Mouse (Mus musculus) olfactory bulb, adult 2 months (tissue): ENCODE measurements around the gene Ifnab. TPM values are rescaled to one million over a fixed set of nuclear protein-coding genes. Genes with fewer than 3 reads are reported as not detected.
A peak's percentile ranks its signal among the peaks of the same experiment; 100 is the strongest.

ENCODE experiments used
- H3K27ac ChIP-seq: fragments of 200-500 bp; 2 replicates; pipeline ENCODE4 v1.5.1; 2012; ENCODE audit warnings: low read depth, low read length; ENCODE audit not compliant: insufficient read depth
- H3K4me1 ChIP-seq: fragments of 200-500 bp; 2 replicates; pipeline ENCODE4 v1.6.1; 2012; ENCODE audit warnings: low read length; ENCODE audit not compliant: control insufficient read depth, insufficient read depth
- H3K4me3 ChIP-seq: fragments of 200-500 bp; 2 replicates; pipeline ENCODE4 v1.5.1; 2012; ENCODE audit warnings: mild to moderate bottlenecking, low read depth, low read length, moderate library complexity; ENCODE audit not compliant: insufficient read depth
- CTCF ChIP-seq: fragments of 200-500 bp; IDR thresholded peaks from 2 replicates; pipeline ENCODE4 v1.5.1; 2012; ENCODE audit warnings: low read depth, mild to moderate bottlenecking, low read length, moderate library complexity; ENCODE audit not compliant: insufficient read depth
- POLR2A ChIP-seq: fragments of 200-500 bp; IDR thresholded peaks from 2 replicates; pipeline ENCODE4 v1.6.1; 2012; ENCODE audit warnings: mild to moderate bottlenecking, low read depth, low read length, moderate library complexity; ENCODE audit not compliant: insufficient read depth
- WGBS: fragments of 180-500 bp; shearing (Covaris S2); methylation state at CpG from one replicate; pipeline ENCODE4 v1.1.7; 2018; 5-methylcytosine and 5-hydroxymethylcytosine counted together
- polyA plus RNA-seq: library from polyadenylated mRNA; stranded (reverse); fragments of >200 nt; gene quantifications from 2 replicates; pipeline ENCODE4 v1.2.4, GENCODE M21; 2012; ENCODE audit warnings: low replicate concordance; ENCODE audit not compliant: missing spikeins, insufficient read depth, insufficient read length

The Ifnab gene
- polyA plus RNA-seq, 1 experiment = not detected

DNA sequence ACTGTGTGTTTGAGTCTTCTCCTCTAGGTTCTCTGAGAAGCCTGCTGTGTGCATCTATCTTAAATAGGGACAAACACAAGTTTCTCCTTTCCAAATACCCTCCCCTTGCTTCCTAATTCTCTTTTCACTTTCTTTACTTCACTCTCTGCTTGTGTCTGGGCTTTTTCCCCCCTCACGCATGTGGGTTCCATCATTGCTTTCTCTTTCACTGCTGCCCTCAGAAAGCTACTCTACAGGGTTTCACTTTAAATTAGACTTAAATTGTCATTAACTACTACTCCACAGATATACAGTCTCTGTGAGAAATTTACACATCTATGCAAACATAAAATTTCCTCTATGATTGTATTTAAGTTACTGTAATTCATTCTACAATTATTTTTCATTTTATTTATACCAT lies 7.3 kb downstream of the Ifnab start, which contains the start of gene Ifna2:
Gene Ifna2, minus strand, starts transcription at position 101 of the 400 bp plus-strand sequence.
- Histone ChIP-seq H3K4me3 (no peak within 1 kb of the TSS), H3K27ac (no peak within 1 kb of the TSS), H3K4me1 (no peaks in the 10 kb centered on the region)
- WGBS = 89% methylated on average over 1 of the region's 1 CpGs
- TF ChIP-seq CTCF = no peak
- TF ChIP-seq POLR2A = no peak

DNA sequence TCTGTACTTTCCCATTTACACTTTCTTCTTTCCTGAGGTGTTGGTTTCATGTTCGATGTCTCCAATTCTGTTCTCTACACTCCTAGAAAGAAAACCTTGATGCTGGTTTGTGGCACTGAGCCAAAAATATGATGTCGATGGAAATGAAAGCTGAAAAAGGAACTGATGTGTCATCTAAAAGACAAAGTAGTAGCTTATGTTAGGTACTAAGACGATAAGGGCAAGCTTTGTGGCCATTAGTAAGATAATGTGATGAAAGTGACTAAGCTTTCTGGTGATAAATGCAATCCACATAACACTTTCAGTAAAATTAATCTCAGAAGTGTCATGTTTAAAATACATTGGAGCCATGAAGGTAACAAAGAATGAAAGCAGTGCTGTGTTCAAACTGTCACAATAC lies 9.8 kb downstream of the Ifnab start:
- TF ChIP-seq CTCF (no peak), POLR2A (no peak)

DNA sequence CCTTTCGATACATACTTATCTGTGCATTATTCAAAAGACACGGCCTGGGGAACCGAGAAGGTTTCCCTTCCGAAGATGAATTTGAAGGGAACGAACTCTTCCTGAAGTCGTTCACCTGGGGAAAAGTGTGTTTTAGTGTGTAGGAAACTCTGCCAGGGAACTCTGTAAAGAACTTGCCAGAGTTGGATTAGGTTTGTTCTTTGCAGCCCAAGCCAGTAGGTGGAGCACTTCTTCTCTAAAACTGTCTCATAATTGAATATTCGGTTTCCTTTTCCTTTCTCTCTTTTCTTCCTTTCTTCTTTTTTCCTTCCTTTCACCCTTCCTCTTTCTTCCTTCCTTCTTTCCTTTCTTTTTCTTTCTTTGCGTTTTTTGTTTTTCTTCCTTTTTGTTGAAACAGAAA lies 10.8 kb downstream of the Ifnab start:
- no peaks in the 10 kb centered on the region for H3K4me1 ChIP-seq
- H3K27ac ChIP-seq = no peak overlapping the region
- 46% methylated on average over 8 of the region's 8 CpGs for WGBS

More for the DNA sequence above, 9.8 kb downstream of the Ifnab start:
- Histone ChIP-seq H3K27ac (no peak overlapping the region), H3K4me1 (no peaks in the 10 kb centered on the region), H3K4me3 (no peak overlapping the region)
- WGBS = 74% methylated on average over 3 of the region's 3 CpGs

DNA sequence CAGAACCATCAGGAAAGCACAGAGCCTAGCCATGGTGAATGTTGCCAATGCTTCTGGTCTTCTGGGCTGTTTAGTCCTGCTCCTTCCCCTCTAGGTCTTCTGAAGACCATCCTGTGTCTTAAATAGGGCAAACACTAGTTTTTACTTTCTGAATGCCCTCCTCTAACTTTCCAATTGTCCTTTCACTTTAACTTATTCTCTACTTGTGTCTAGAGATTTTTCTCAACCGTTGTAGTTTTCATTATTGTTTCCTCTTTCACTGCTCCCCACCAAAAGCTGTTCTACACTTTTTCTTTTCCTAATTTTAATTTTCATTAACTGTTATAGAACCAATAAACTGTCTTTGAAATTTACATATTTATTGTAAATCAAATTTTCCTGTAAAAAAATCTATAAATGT lies 14.3 kb downstream of the Ifnab start, which contains the start of gene Ifna16:
Gene Ifna16, minus strand, starts transcription at position 101 of the 400 bp plus-strand sequence.
- no peaks in the 10 kb centered on the region for H3K4me1 ChIP-seq
- 76% methylated on average over 1 of the region's 1 CpGs for WGBS
- H3K4me3 ChIP-seq = no peak within 1 kb of the TSS
- H3K27ac ChIP-seq = no peak within 1 kb of the TSS
- no peak for TF ChIP-seq CTCF
- TF ChIP-seq POLR2A = no peak

More for the DNA sequence above, 10.8 kb downstream of the Ifnab start:
- no peak for TF ChIP-seq CTCF
- no peak for TF ChIP-seq POLR2A
- H3K4me3 ChIP-seq = no peak overlapping the region

DNA sequence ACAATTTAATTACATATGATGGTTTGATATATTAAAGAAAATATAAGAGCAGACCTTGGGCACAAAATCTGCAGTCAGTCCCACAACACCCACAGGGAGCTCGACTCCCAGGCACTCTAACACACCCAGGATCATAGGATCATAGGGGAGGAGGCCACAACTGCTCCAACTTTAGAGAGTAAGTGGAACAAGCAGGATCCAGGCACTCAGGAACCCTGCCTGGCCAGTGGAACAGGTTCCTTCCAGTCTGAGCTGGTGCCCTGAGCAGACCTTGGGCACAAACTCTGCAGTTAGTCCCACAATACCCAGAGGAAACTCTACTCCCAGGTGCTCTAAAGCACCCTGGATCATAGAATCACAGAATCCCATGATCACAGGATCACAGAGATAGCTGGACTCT lies 35.7 kb downstream of the Ifnab start:
- Histone ChIP-seq H3K4me3 (no peak overlapping the region), H3K27ac (no peak overlapping the region), H3K4me1 (no peaks in the 10 kb centered on the region)
- WGBS = 59% methylated on average over 1 of the region's 1 CpGs
- TF ChIP-seq POLR2A = no peak
- no peak for TF ChIP-seq CTCF

DNA sequence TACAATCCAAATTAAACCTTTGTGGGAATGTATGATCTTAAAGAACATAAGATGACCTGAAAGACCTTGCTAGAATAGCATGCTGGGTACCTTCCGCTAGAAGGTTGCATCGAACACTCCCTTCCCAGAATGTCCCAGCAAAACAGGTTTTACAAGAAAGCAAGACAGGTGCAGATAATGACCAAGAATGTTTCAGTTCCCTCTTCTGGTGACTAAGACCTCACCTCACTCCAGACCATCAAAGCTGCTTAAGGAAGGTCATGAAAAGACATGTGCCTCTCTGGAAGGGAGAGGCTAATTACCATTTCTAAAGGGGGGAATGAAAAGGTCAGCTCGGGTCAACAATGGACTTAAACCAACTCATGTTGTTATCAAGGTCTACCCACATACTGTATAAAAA lies 37.5 kb downstream of the Ifnab start:
- TF ChIP-seq CTCF = no peak
- TF ChIP-seq POLR2A = no peak
- no peak overlapping the region for H3K27ac ChIP-seq
- no peak overlapping the region for H3K4me3 ChIP-seq
- 69% methylated on average over 3 of the region's 3 CpGs for WGBS
- H3K4me1 ChIP-seq = no peaks in the 10 kb centered on the region

DNA sequence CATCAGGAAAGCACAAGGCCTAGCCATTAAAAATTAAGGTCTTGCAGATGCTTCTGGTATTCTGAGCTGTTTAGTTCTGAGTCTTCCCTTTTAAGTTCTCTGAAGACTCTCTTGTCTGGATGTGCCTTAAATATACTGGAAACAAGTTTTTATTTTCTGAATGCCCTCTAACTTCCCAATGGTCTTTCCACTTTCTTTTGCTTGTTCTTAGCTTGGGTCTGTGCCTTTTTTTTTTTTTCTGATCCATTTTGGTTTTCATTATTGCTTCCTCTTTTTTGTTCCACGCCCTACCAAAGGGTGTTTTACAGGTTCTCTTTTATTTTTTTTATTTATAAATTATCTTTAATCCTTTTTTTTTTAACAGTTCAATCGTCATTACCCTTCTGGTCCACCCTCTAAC lies 46.8 kb downstream of the Ifnab start, which contains the start of gene Ifna13:
Gene Ifna13, minus strand, starts transcription at position 101 of the 400 bp plus-strand sequence.
- WGBS = 53% methylated on average over 2 of the region's 2 CpGs
- no peak within 1 kb of the TSS for H3K27ac ChIP-seq
- no peak within 1 kb of the TSS for H3K4me3 ChIP-seq
- TF ChIP-seq POLR2A (no peak), CTCF (no peak)
- no peaks in the 10 kb centered on the region for H3K4me1 ChIP-seq

DNA sequence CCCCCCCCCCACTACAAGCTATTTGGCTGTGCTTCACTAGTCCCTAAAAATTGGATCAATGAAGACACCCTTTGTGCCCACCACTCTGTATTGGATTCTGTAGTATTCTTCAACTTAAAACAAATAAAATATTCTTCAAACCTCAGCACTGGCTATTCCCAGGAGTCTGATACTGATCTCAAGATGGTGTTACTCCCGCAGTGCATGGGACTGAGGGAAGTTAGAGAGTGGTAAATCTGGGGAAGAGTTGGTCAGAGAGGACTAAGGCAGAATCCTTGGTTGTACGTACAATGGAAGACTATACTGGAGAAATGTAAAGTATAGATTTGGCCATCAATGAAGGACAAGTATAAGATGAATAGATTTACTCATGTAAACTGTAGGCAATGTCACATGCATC lies 48.6 kb downstream of the Ifnab start:
- TF ChIP-seq CTCF (no peak), POLR2A (no peak)
- Histone ChIP-seq H3K27ac (no peak overlapping the region), H3K4me3 (no peak overlapping the region), H3K4me1 (no peaks in the 10 kb centered on the region)
- WGBS = 27% methylated on average over 2 of the region's 2 CpGs

DNA sequence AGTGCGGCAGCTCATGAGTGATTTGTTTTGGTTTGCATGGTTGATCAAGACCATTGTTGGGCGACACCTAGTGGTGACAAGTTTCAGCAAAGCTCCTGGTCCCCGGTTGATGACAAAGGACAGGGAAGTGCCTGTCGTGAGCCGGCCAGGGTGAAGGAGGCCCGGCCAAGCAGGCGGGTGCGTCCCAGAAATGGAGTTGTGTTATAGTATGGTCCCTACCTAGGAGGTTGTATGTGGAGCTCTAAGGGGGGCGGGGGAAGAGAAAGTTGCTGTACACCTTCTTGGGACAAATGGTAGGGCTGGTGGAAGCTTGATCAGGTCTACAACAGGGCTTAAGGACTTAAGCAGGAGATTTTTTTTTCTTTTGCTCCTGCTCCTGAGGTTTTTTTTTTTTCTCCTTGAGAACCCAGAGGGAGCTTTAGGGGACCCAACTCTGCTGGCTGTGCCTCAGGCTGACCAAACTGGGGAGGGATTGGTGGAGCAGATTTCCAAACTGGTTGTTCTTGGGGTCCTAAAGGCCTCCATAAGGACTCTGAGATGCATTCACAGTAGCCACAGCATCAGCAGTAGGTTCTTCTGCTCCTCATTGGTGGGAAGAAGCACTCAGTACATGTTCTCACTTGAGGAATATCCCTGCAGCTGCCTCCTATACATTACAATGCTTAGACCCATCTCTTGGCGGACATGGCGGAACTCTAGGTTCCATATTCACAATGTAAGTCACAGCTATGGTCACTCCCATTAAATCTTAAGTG lies 49.9 kb downstream of the Ifnab start:
- no peaks in the 10 kb centered on the region for H3K4me1 ChIP-seq
- H3K27ac ChIP-seq = no peak overlapping the region
- peak overlapping the region; percentile 46 for H3K4me3 ChIP-seq
- 7% methylated on average over 11 of the region's 11 CpGs for WGBS
- TF ChIP-seq CTCF (peak; percentile 96), POLR2A (no peak)

DNA sequence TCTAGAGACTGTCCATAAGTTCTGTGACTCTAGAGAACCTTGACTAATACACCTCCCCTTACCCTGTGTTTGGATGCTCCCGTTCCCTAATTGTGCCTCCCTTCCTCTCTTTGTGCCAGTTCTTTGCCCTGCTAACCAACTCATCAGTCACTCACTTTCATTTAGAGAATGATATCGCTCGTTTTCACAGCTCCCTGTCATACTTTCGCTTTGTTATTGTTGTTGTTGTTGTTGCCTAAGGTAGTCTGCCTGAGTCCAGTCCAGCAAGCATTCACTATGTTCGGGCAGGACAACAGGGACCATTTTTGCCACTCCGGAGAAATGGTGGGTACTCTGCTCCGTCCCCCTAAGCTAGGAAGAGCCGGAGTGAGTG lies 50.5 kb downstream of the Ifnab start:
- Histone ChIP-seq H3K4me3 (peak overlapping the region; percentile 46), H3K27ac (no peak overlapping the region), H3K4me1 (no peaks in the 10 kb centered on the region)
- TF ChIP-seq POLR2A = no peak
- TF ChIP-seq CTCF = no peak
- WGBS = 38% methylated on average over 8 of the region's 8 CpGs

Other genes with a start within 250 kb of the Ifnab start
- gene Ifnb1, start 168.6 kb downstream of the Ifnab start, polyA plus RNA-seq = not detected in 2 replicates
- not detected in 2 replicates for gene Ifna15, start 133.1 kb downstream of the Ifnab start, polyA plus RNA-seq
- gene Ifna14, start 119.6 kb downstream of the Ifnab start, polyA plus RNA-seq = not detected in 2 replicates
- not detected in 2 replicates for gene Ifna9, start 99.0 kb downstream of the Ifnab start, polyA plus RNA-seq
- gene Ifna12, start 88.0 kb downstream of the Ifnab start, polyA plus RNA-seq = not detected in 2 replicates
- gene C87499, start 56.9 kb downstream of the Ifnab start, polyA plus RNA-seq = not detected in 2 replicates
- gene Ifna13, start 46.9 kb downstream of the Ifnab start, polyA plus RNA-seq = not detected in 2 replicates
- not detected in 2 replicates for gene Ifna16, start 14.4 kb downstream of the Ifnab start, polyA plus RNA-seq
- not detected in 2 replicates for gene Ifna2, start 7.4 kb downstream of the Ifnab start, polyA plus RNA-seq
- not detected in 2 replicates for gene Gm26566, start 30.4 kb upstream of the Ifnab start, polyA plus RNA-seq
- gene Klhl9, start 31.1 kb upstream of the Ifnab start, polyA plus RNA-seq = not detected in 2 replicates
- not detected in 2 replicates for gene Gm13271, start 63.5 kb upstream of the Ifnab start, polyA plus RNA-seq
- gene Gm13283, start 68.8 kb upstream of the Ifnab start, polyA plus RNA-seq = not detected in 2 replicates
- not detected in 2 replicates for gene Gm13290, start 82.5 kb upstream of the Ifnab start, polyA plus RNA-seq
- gene Gm13289, start 85.6 kb upstream of the Ifnab start, polyA plus RNA-seq = not detected in 2 replicates
- gene Gm13272, start 88.5 kb upstream of the Ifnab start, polyA plus RNA-seq = not detected in 2 replicates
- gene Ifnz, start 90.8 kb upstream of the Ifnab start, polyA plus RNA-seq = not detected in 2 replicates
- gene Gm13276, start 94.3 kb upstream of the Ifnab start, polyA plus RNA-seq = not detected in 2 replicates
- not detected in 2 replicates for gene Gm13277, start 97.3 kb upstream of the Ifnab start, polyA plus RNA-seq
- gene Gm13278, start 100.2 kb upstream of the Ifnab start, polyA plus RNA-seq = not detected in 2 replicates
- gene Gm13275, start 103.1 kb upstream of the Ifnab start, polyA plus RNA-seq = not detected in 2 replicates
- not detected in 2 replicates for gene Gm13279, start 106.0 kb upstream of the Ifnab start, polyA plus RNA-seq
- gene Gm13285, start 108.3 kb upstream of the Ifnab start, polyA plus RNA-seq = not detected in 2 replicates
- gene Gm13287, start 111.9 kb upstream of the Ifnab start, polyA plus RNA-seq = not detected in 2 replicates
- not detected in 2 replicates for gene Gm13288, start 114.2 kb upstream of the Ifnab start, polyA plus RNA-seq
- gene Ifna7, start 124.9 kb upstream of the Ifnab start, polyA plus RNA-seq = not detected in 2 replicates
- not detected in 2 replicates for gene Ifna11, start 128.6 kb upstream of the Ifnab start, polyA plus RNA-seq
- not detected in 2 replicates for gene Ifna6, start 136.1 kb upstream of the Ifnab start, polyA plus RNA-seq
- gene Ifna5, start 144.2 kb upstream of the Ifnab start, polyA plus RNA-seq = not detected in 2 replicates
- gene Ifna4, start 150.5 kb upstream of the Ifnab start, polyA plus RNA-seq = not detected in 2 replicates
- gene Ifna1, start 158.7 kb upstream of the Ifnab start, polyA plus RNA-seq = not detected in 2 replicates
- not detected in 2 replicates for gene Ifne, start 188.8 kb upstream of the Ifnab start, polyA plus RNA-seq